9 mouse cellular contexts compared by ENCODE assay signal in genomic region chr16:4788176-4788575, GRCm38 (mm10). TPM values are rescaled to one million over a fixed set of nuclear protein-coding genes. Genes with fewer than 3 reads are reported as not detected.
DNase-seq lines count a peak whose midpoint lies in the region; ATAC-seq and TF ChIP-seq lines count a peak whose summit lies in the region.
"Had no signal": no experiment of that assay in that cellular context is flagged by ENCODE, and none has a peak within 500 bp of the region (broad histone marks: within the 10 kb centered on the region; RNA-seq: fewer than 3 reads in every experiment).

No protein-coding gene starts in this region.

- intact Hi-C loops in left cerebral cortex, adult 2 months (cut with DNase I) = loop anchor here (2.0 kb wide), 1 partner anchor 61 kb away; the partner anchor contains the start of gene Hmox2
- intact Hi-C loops in gastrocnemius, postnatal 14 days (cut with DNase I; ENCODE audit: low total_unique reads) = no loop called here

- peaks cover 28% of the 10 kb centered on the region for H3K4me1 ChIP-seq in forebrain, embryonic 13.5 days
- peaks cover 19% of the 10 kb centered on the region; the same call in 1 of the 2 replicates for H3K4me1 ChIP-seq in intestine, postnatal 0 days (replicated peaks; ENCODE audit: control insufficient read depth, insufficient read depth, low read length)
- peaks cover 55% of the 10 kb centered on the region for H3K4me1 ChIP-seq in neural tube, embryonic 15.5 days

- peaks cover 5% of the 10 kb centered on the region for H3K36me3 ChIP-seq in forebrain, embryonic 13.5 days (ENCODE audit: poor library complexity, severe bottlenecking)
- H3K36me3 ChIP-seq in intestine, postnatal 0 days (ENCODE audit: control insufficient read depth, insufficient read depth) = peaks cover 4% of the 10 kb centered on the region; the same call in 1 of the 2 replicates
- no peaks in the 10 kb centered on the region for H3K36me3 ChIP-seq in neural tube, embryonic 15.5 days

- H3K4me2 ChIP-seq in forebrain, embryonic 13.5 days = peak overlapping the region; percentile 94
- peak overlapping the region; percentile 83 for H3K4me2 ChIP-seq in intestine, postnatal 0 days (replicated peaks; ENCODE audit: low read depth)
- H3K4me2 ChIP-seq in neural tube, embryonic 15.5 days = peak overlapping the region; percentile 85

- peak overlapping the region; percentile 31; the same call in 1 of the 2 replicates for H3K9ac ChIP-seq in forebrain, embryonic 13.5 days
- H3K9ac ChIP-seq in intestine, postnatal 0 days (ENCODE audit: low read depth, low read length) = no peak overlapping the region
- no peak overlapping the region for H3K9ac ChIP-seq in neural tube, embryonic 15.5 days (replicated peaks)

- H3K9me3 ChIP-seq in forebrain, embryonic 13.5 days (replicated peaks) = no peaks in the 10 kb centered on the region
- H3K9me3 ChIP-seq in intestine, postnatal 0 days (ENCODE audit: control insufficient read depth) = no peaks in the 10 kb centered on the region
- no peaks in the 10 kb centered on the region for H3K9me3 ChIP-seq in neural tube, embryonic 15.5 days (replicated peaks)

- no peak for ATAC-seq in forebrain, embryonic 13.5 days
- ATAC-seq in intestine, postnatal 0 days = no peak
- ATAC-seq in neural tube, embryonic 15.5 days (ENCODE audit: low FRiP score) = no peak
- ATAC-seq: Patski had no signal

- no peak overlapping the region; the same call in 1 of the 2 replicates for H3K27ac ChIP-seq in left cerebral cortex, adult 2 months
- H3K27ac ChIP-seq in forebrain, embryonic 13.5 days = no peak overlapping the region
- peak overlapping the region; percentile 54 for H3K27ac ChIP-seq in intestine, postnatal 0 days (ENCODE audit: low read depth, low read length)
- no peak overlapping the region for H3K27ac ChIP-seq in neural tube, embryonic 15.5 days (replicated peaks)

- DNase-seq in left cerebral cortex, adult 2 months (ENCODE audit: extremely low spot score in 1 of 2, low spot score in 2 of 2) = no peak
- DNase-seq in left cerebral cortex, adult 9 months (ENCODE audit: low spot score in 2 of 2) = no peak
- no peak for DNase-seq in thymus, postnatal 10 days (ENCODE audit: low spot score in 2 of 2)
- DNase-seq in gastrocnemius, postnatal 14 days = no peak

- peak overlapping the region; percentile 86 for H3K4me3 ChIP-seq in left cerebral cortex, adult 2 months
- no peak overlapping the region; the same call in 1 of the 2 replicates for H3K4me3 ChIP-seq in forebrain, embryonic 13.5 days
- no peak overlapping the region for H3K4me3 ChIP-seq in intestine, postnatal 0 days (ENCODE audit: low read depth, low read length)
- 0 out of 2 replicates have a peak overlapping the region, but pooled peaks have one; percentile 10 for H3K4me3 ChIP-seq in neural tube, embryonic 15.5 days (replicated peaks)

- no peaks in the 10 kb centered on the region for H3K27me3 ChIP-seq in forebrain, embryonic 13.5 days
- no peaks in the 10 kb centered on the region for H3K27me3 ChIP-seq in intestine, postnatal 0 days (replicated peaks; ENCODE audit: control insufficient read depth, insufficient read depth, low read length)
- H3K27me3 ChIP-seq in neural tube, embryonic 15.5 days (replicated peaks) = no peaks in the 10 kb centered on the region
- H3K27me3 ChIP-seq: Patski had no signal

- no peak for TF ChIP-seq CTCF in left cerebral cortex, adult 2 months (IDR thresholded peaks at IDR 0.05)
- TF ChIP-seq CTCF in intestine, postnatal 0 days (IDR thresholded peaks at IDR 0.05; ENCODE audit: low read depth) = no peak

RNA-seq across cellular contexts. Expression of gene Cdip1, which starts 1.9 kb away (rescaled TPM):
- total RNA-seq in left cerebral cortex, adult 2 months (2021) = 100 to 1,000 TPM; 189 to 204 TPM
- 92.2 and 103 TPM in 2 replicates for polyA plus RNA-seq in forebrain, embryonic 13.5 days (2015; fragmentation: Nextera tagmentation; extraction: Ambion mirVana)
- polyA plus RNA-seq in intestine, postnatal 0 days (2015; fragmentation: Nextera tagmentation; extraction: Ambion mirVana) = 68.0 and 75.2 TPM in 2 replicates
- polyA plus RNA-seq in neural tube, embryonic 15.5 days (2015; fragmentation: Nextera tagmentation; extraction: Ambion mirVana) = 130 and 137 TPM in 2 replicates
- total RNA-seq in gastrocnemius, postnatal 14 days (2021) = 10 to 100 TPM; 61.9 to 62.7 TPM

RNA-seq across cellular contexts. Expression of gene 4930562C15Rik, which starts 47.0 kb away (rescaled TPM):
- not detected for total RNA-seq in left cerebral cortex, adult 2 months (2021)
- polyA plus RNA-seq in forebrain, embryonic 13.5 days (2015; fragmentation: Nextera tagmentation; extraction: Ambion mirVana) = 0.37 and 0.39 TPM in 2 replicates
- not detected in 2 replicates for polyA plus RNA-seq in intestine, postnatal 0 days (2015; fragmentation: Nextera tagmentation; extraction: Ambion mirVana)
- polyA plus RNA-seq in neural tube, embryonic 15.5 days (2015; fragmentation: Nextera tagmentation; extraction: Ambion mirVana) = 0.54 and 0.60 TPM in 2 replicates
- total RNA-seq in gastrocnemius, postnatal 14 days (2021) = not detected
- total RNA-seq: left cerebral cortex, postnatal 10 days had no signal

Comparison
In these comparisons a context has a peak if more than half of its experiments do, and no peak if none do; other contexts are left out.
1. H3K4me3 ChIP-seq: peak in left cerebral cortex, adult 2 months (single experiment) and neural tube, embryonic 15.5 days (single experiment); none in forebrain, embryonic 13.5 days (single experiment) and intestine, postnatal 0 days (single experiment).
2. Peak in every context shown above with its lines, with median percentiles within 50 percentile points of each other: H3K4me2 ChIP-seq.